Comparison of ENCODE assay signal across 8 mouse cellular contexts in the genomic region with DNA sequence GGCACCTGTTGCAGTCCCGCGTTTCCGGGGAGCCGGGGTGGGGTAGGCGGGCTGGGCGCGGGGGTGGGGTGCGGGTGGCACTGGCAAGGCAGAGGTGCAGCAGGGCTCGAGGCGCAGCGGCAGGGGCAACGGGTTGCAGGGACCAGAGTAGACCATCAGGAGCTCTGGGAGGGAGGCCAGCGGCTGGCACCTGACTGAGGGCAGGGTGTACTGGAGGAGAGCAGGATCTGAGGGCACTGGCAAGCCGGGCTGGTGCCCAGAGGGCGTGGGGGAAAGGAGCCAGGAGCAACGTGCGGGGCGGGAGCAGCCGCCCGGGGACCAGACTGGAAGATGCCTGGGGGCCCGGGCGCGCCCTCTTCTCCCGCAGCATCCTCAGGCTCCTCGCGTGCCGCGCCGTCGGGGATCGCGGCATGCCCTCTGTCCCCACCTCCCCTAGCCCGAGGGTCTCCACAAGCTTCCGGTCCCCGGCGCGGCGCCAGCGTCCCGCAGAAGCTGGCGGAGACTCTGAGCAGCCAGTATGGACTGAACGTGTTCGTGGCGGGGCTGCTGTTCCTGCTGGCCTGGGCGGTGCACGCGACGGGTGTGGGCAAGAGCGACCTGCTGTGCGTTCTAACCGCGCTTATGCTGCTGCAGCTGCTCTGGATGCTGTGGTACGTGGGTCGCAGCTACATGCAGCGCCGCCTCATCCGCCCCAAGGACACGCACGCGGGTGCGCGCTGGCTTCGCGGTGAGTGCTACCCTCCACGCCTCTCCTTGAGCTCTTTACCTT. TPM values are rescaled to one million over a fixed set of nuclear protein-coding genes. Genes with fewer than 3 reads are reported as not detected.
DNase-seq lines count a peak whose midpoint lies in the region; ATAC-seq lines count a peak whose summit lies in the region.

No protein-coding gene starts in this region.

- peak overlapping the region; percentile 52 for H3K4me2 ChIP-seq in kidney, embryonic 15.5 days
- peak overlapping the region; percentile 55 for H3K4me2 ChIP-seq in hindbrain, embryonic 12.5 days (replicated peaks)
- H3K4me2 ChIP-seq in neural tube, embryonic 11.5 days (ENCODE audit: low read depth), result peak overlapping the region; percentile 29

- H3K27ac ChIP-seq in kidney, embryonic 15.5 days, result no peak overlapping the region
- H3K27ac ChIP-seq in hindbrain, embryonic 12.5 days, result no peak overlapping the region
- H3K27ac ChIP-seq in neural tube, embryonic 11.5 days (ENCODE audit: low read depth, low read length), result no peak overlapping the region

- WGBS in kidney, embryonic 15.5 days, result 3% methylated on average over 63 of the region's 65 CpGs
- 1% methylated on average over 64 of the region's 65 CpGs for WGBS in hindbrain, embryonic 12.5 days
- WGBS in neural tube, embryonic 11.5 days, result 1% methylated on average over 59 of the region's 65 CpGs

- 0 out of 2 replicates have a peak, but pooled peaks have one; percentile 38 for ATAC-seq in kidney, embryonic 15.5 days (replicated peaks; ENCODE audit: low FRiP score)
- ATAC-seq in hindbrain, embryonic 12.5 days (ENCODE audit: low FRiP score), result peak; percentile 39
- peak; percentile 38; the same call in 1 of the 2 replicates for ATAC-seq in neural tube, embryonic 11.5 days (ENCODE audit: insufficient read depth, low FRiP score, low TSS enrichment)

- H3K9ac ChIP-seq in kidney, embryonic 15.5 days, result no peak overlapping the region
- H3K9ac ChIP-seq in hindbrain, embryonic 12.5 days, result peak overlapping the region; percentile 35
- H3K9ac ChIP-seq in neural tube, embryonic 11.5 days (ENCODE audit: low read length), result no peak overlapping the region

- DNase-seq in kidney, adult 11 months, result no peak
- DNase-seq in embryo, embryonic 10 days (ENCODE audit: low spot score), result peak; percentile 27
- DNase-seq in neural tube, embryonic 11.5 days (ENCODE audit: low spot score), result peak; percentile 35
- no peak for DNase-seq in kidney, adult 8-10 months
- no peak for DNase-seq in B cell, adult 2 months
- DNase-seq in left cerebral cortex, postnatal 36 days (ENCODE audit: low spot score in 2 of 2), result no peak

- no peaks in the 10 kb centered on the region for H3K36me3 ChIP-seq in kidney, embryonic 15.5 days
- no peaks in the 10 kb centered on the region for H3K36me3 ChIP-seq in hindbrain, embryonic 12.5 days
- no peaks in the 10 kb centered on the region for H3K36me3 ChIP-seq in neural tube, embryonic 11.5 days (ENCODE audit: control insufficient read depth, insufficient read depth, low read length)

- H3K27me3 ChIP-seq in kidney, embryonic 15.5 days, result peaks cover 66% of the 10 kb centered on the region
- peaks cover 70% of the 10 kb centered on the region for H3K27me3 ChIP-seq in hindbrain, embryonic 12.5 days
- H3K27me3 ChIP-seq in neural tube, embryonic 11.5 days (ENCODE audit: control insufficient read depth, insufficient read depth, low read length), result peaks cover 49% of the 10 kb centered on the region

- no peaks in the 10 kb centered on the region for H3K9me3 ChIP-seq in kidney, embryonic 15.5 days (replicated peaks)
- H3K9me3 ChIP-seq in hindbrain, embryonic 12.5 days (replicated peaks), result no peaks in the 10 kb centered on the region
- no peaks in the 10 kb centered on the region for H3K9me3 ChIP-seq in neural tube, embryonic 11.5 days (ENCODE audit: control insufficient read depth, low read length)

- H3K4me3 ChIP-seq in kidney, embryonic 15.5 days (replicated peaks), result peak overlapping the region; percentile 32
- peak overlapping the region; percentile 37 for H3K4me3 ChIP-seq in hindbrain, embryonic 12.5 days
- peak overlapping the region; percentile 28 for H3K4me3 ChIP-seq in neural tube, embryonic 11.5 days (ENCODE audit: low read depth, low read length)

- H3K4me1 ChIP-seq in kidney, embryonic 15.5 days, result peaks cover 21% of the 10 kb centered on the region
- peaks cover 17% of the 10 kb centered on the region for H3K4me1 ChIP-seq in hindbrain, embryonic 12.5 days
- 0 out of 2 replicates have a peak, but pooled peaks cover 6% of the 10 kb centered on the region for H3K4me1 ChIP-seq in neural tube, embryonic 11.5 days (ENCODE audit: control insufficient read depth, insufficient read depth, low read length)

- intact Hi-C loops in left cerebral cortex, postnatal 36 days (cut with DNase I), result no loop called here

RNA-seq across cellular contexts. Expression of a gene that starts 1.5 kb away (rescaled TPM):
- not detected in 2 replicates for polyA plus RNA-seq in kidney, embryonic 15.5 days (2015; fragmentation: Nextera tagmentation; extraction: Ambion mirVana)
- 0.48 TPM in 1 of 2 replicates, not detected in the other for polyA plus RNA-seq in hindbrain, embryonic 12.5 days (2016; fragmentation: Nextera tagmentation; extraction: Ambion mirVana)
- not detected in 2 replicates for polyA plus RNA-seq in neural tube, embryonic 11.5 days (2014; fragmentation: Nextera tagmentation; extraction: Ambion mirVana)
- total RNA-seq in left cerebral cortex, postnatal 36 days (2021), result not detected

RNA-seq across cellular contexts. Expression of a gene that starts 17.3 kb away (rescaled TPM):
- polyA plus RNA-seq in kidney, embryonic 15.5 days (2015; fragmentation: Nextera tagmentation; extraction: Ambion mirVana), result 84.4 and 94.9 TPM in 2 replicates
- polyA plus RNA-seq in hindbrain, embryonic 12.5 days (2016; fragmentation: Nextera tagmentation; extraction: Ambion mirVana), result 85.4 and 90.4 TPM in 2 replicates
- 99.1 and 99.4 TPM in 2 replicates for polyA plus RNA-seq in neural tube, embryonic 11.5 days (2014; fragmentation: Nextera tagmentation; extraction: Ambion mirVana)
- total RNA-seq in left cerebral cortex, postnatal 36 days (2021), result 10 to 100 TPM; 31.6 to 35.4 TPM

RNA-seq across cellular contexts. Expression of a gene that starts 41.9 kb away (rescaled TPM):
- polyA plus RNA-seq in kidney, embryonic 15.5 days (2015; fragmentation: Nextera tagmentation; extraction: Ambion mirVana), result not detected in 2 replicates
- polyA plus RNA-seq in hindbrain, embryonic 12.5 days (2016; fragmentation: Nextera tagmentation; extraction: Ambion mirVana), result 0.09 and 0.14 TPM in 2 replicates
- polyA plus RNA-seq in neural tube, embryonic 11.5 days (2014; fragmentation: Nextera tagmentation; extraction: Ambion mirVana), result not detected in 2 replicates
- 1 to 10 TPM; 2.2 to 2.6 TPM for total RNA-seq in left cerebral cortex, postnatal 36 days (2021)

RNA-seq across cellular contexts. Expression of a gene that starts 57.0 kb away (rescaled TPM):
- 123 and 126 TPM in 2 replicates for polyA plus RNA-seq in kidney, embryonic 15.5 days (2015; fragmentation: Nextera tagmentation; extraction: Ambion mirVana)
- polyA plus RNA-seq in hindbrain, embryonic 12.5 days (2016; fragmentation: Nextera tagmentation; extraction: Ambion mirVana), result 84.8 and 91.9 TPM in 2 replicates
- polyA plus RNA-seq in neural tube, embryonic 11.5 days (2014; fragmentation: Nextera tagmentation; extraction: Ambion mirVana), result 102 and 117 TPM in 2 replicates
- 10 to 100 TPM in 1 of 2 experiments, 1 to 10 TPM in 1; 9.6 to 11.4 TPM for total RNA-seq in left cerebral cortex, postnatal 36 days (2021)

RNA-seq across cellular contexts. Expression of a gene that starts 57.0 kb away (rescaled TPM):
- polyA plus RNA-seq in kidney, embryonic 15.5 days (2015; fragmentation: Nextera tagmentation; extraction: Ambion mirVana), result 14.9 and 15.3 TPM in 2 replicates
- 24.1 and 24.6 TPM in 2 replicates for polyA plus RNA-seq in hindbrain, embryonic 12.5 days (2016; fragmentation: Nextera tagmentation; extraction: Ambion mirVana)
- polyA plus RNA-seq in neural tube, embryonic 11.5 days (2014; fragmentation: Nextera tagmentation; extraction: Ambion mirVana), result 15.7 and 19.6 TPM in 2 replicates
- 10 to 100 TPM; 15.5 to 21.4 TPM for total RNA-seq in left cerebral cortex, postnatal 36 days (2021)

Comparison
In these comparisons a context has a peak if more than half of its experiments do, and no peak if none do; other contexts are left out.
1. DNase-seq: peak in embryo, embryonic 10 days (single experiment) and neural tube, embryonic 11.5 days (single experiment); none in kidney, adult 11 months (single experiment), kidney, adult 8-10 months (0 of 2), B cell, adult 2 months (0 of 2) and left cerebral cortex, postnatal 36 days (0 of 2).
2. Peak in every context shown above with its lines, with median percentiles within 50 percentile points of each other: ATAC-seq, H3K4me2 ChIP-seq and H3K4me3 ChIP-seq.